Mouse (Mus musculus): ENCODE data around the gene Knstrn. TPM values are rescaled to one million over a fixed set of nuclear protein-coding genes. Genes with fewer than 3 reads are reported as not detected.

The Knstrn gene
- polyA plus RNA-seq, 1 experiment from 2014 or later = 115 TPM

- peaks cover 51% of the 10 kb centered on the region for H3K4me1 ChIP-seq (replicated peaks)
- peak; percentile 94 for ATAC-seq (ENCODE audit: insufficient number of reproducible peaks, low FRiP score)
- H3K4me2 ChIP-seq = peak overlapping the region; percentile 97
- peaks cover 40% of the 10 kb centered on the region for H3K27me3 ChIP-seq (replicated peaks)
- H3K27ac ChIP-seq (ENCODE audit: poor library complexity, severe bottlenecking) = peak overlapping the region; percentile 70
- under 1% methylated on average over 82 of the region's 120 CpGs for WGBS
- H3K4me3 ChIP-seq = peak overlapping the region; percentile 90
- H3K9ac ChIP-seq = peak overlapping the region; percentile 90
- H3K36me3 ChIP-seq = no peaks in the 10 kb centered on the region
- H3K9me3 ChIP-seq (replicated peaks) = no peaks in the 10 kb centered on the region
Observed at GRCm38 (mm10) chr2:118901175-118902031, 87.6 kb downstream of the Knstrn start.

- peak overlapping the region; percentile 70 for H3K27ac ChIP-seq (ENCODE audit: poor library complexity, severe bottlenecking)
- peak overlapping the region; percentile 90 for H3K4me3 ChIP-seq
- H3K9ac ChIP-seq = peak overlapping the region; percentile 90
- H3K4me1 ChIP-seq (replicated peaks) = peaks cover 42% of the 10 kb centered on the region
- H3K9me3 ChIP-seq (replicated peaks) = no peaks in the 10 kb centered on the region
- under 1% methylated on average over 97 of the region's 106 CpGs for WGBS
- ATAC-seq (ENCODE audit: insufficient number of reproducible peaks, low FRiP score) = peak; percentile 37
- peaks cover 31% of the 10 kb centered on the region for H3K27me3 ChIP-seq (replicated peaks)
- H3K4me2 ChIP-seq = peak overlapping the region; percentile 97
- H3K36me3 ChIP-seq = no peaks in the 10 kb centered on the region
Observed at GRCm38 (mm10) chr2:118902051-118903025, 88.5 kb downstream of the Knstrn start.

- peak overlapping the region; percentile 90; the same call in 1 of the 2 replicates for H3K9ac ChIP-seq
- peak overlapping the region; percentile 97 for H3K4me2 ChIP-seq
Observed at GRCm38 (mm10) chr2:118903333-118903741, 89.5 kb downstream of the Knstrn start.

More at GRCm38 (mm10) chr2:118903333-118903741, 89.5 kb downstream of the Knstrn start:
- Histone ChIP-seq H3K9me3 (replicated peaks) (no peaks in the 10 kb centered on the region), H3K4me3 (peak overlapping the region; percentile 90), H3K4me1 (replicated peaks) (peaks cover 33% of the 10 kb centered on the region), H3K36me3 (no peaks in the 10 kb centered on the region), H3K27ac (ENCODE audit: poor library complexity, severe bottlenecking) (peak overlapping the region; percentile 20; the same call in 1 of the 2 replicates), H3K27me3 (replicated peaks) (peaks cover 21% of the 10 kb centered on the region)
- 7% methylated on average over 10 of the region's 10 CpGs for WGBS
- no peak for ATAC-seq (ENCODE audit: insufficient number of reproducible peaks, low FRiP score)

Other genes with a start within 250 kb of the Knstrn start
- gene Bub1b, start 215.8 kb upstream of the Knstrn start, polyA plus RNA-seq (2016; fragmentation: Nextera tagmentation; extraction: Ambion mirVana) = 84.2 and 86.9 TPM in 2 replicates
- gene Pak6, start 150.7 kb upstream of the Knstrn start, polyA plus RNA-seq (2016; fragmentation: Nextera tagmentation; extraction: Ambion mirVana) = 4.6 and 5.8 TPM in 2 replicates
- gene Ankrd63, start 110.0 kb upstream of the Knstrn start, polyA plus RNA-seq (2016; fragmentation: Nextera tagmentation; extraction: Ambion mirVana) = 1.2 and 1.4 TPM in 2 replicates
- 1.4 and 1.5 TPM in 2 replicates for gene Plcb2, start 85.6 kb upstream of the Knstrn start, polyA plus RNA-seq (2016; fragmentation: Nextera tagmentation; extraction: Ambion mirVana)
- 33.8 and 37.3 TPM in 2 replicates for gene Inafm2, start 68.2 kb upstream of the Knstrn start, polyA plus RNA-seq (2016; fragmentation: Nextera tagmentation; extraction: Ambion mirVana)
- gene Ccdc9b, start 51.3 kb upstream of the Knstrn start, polyA plus RNA-seq (2016; fragmentation: Nextera tagmentation; extraction: Ambion mirVana) = 2.7 and 3.6 TPM in 2 replicates
- gene Phgr1, start 41.2 kb upstream of the Knstrn start, polyA plus RNA-seq (2016; fragmentation: Nextera tagmentation; extraction: Ambion mirVana) = not detected in 2 replicates
- 0.10 and 0.23 TPM in 2 replicates for gene Disp2, start 34.3 kb upstream of the Knstrn start, polyA plus RNA-seq (2016; fragmentation: Nextera tagmentation; extraction: Ambion mirVana)
- 68.2 and 68.7 TPM in 2 replicates for gene Ivd, start 48.0 kb downstream of the Knstrn start, polyA plus RNA-seq (2016; fragmentation: Nextera tagmentation; extraction: Ambion mirVana)
- gene Bahd1, start 86.4 kb downstream of the Knstrn start, polyA plus RNA-seq (2016; fragmentation: Nextera tagmentation; extraction: Ambion mirVana) = 4.5 and 4.8 TPM in 2 replicates
- gene Chst14, start 112.5 kb downstream of the Knstrn start, polyA plus RNA-seq (2016; fragmentation: Nextera tagmentation; extraction: Ambion mirVana) = 23.9 and 25.4 TPM in 2 replicates
- 16.3 and 18.3 TPM in 2 replicates for gene Ccdc32, start 215.4 kb downstream of the Knstrn start, polyA plus RNA-seq (2016; fragmentation: Nextera tagmentation; extraction: Ambion mirVana)
- gene Rpusd2, start 220.8 kb downstream of the Knstrn start, polyA plus RNA-seq (2016; fragmentation: Nextera tagmentation; extraction: Ambion mirVana) = 4.5 and 5.0 TPM in 2 replicates
- gene Knl1, start 233.1 kb downstream of the Knstrn start, polyA plus RNA-seq (2016; fragmentation: Nextera tagmentation; extraction: Ambion mirVana) = 39.0 and 39.4 TPM in 2 replicates